Mouse (Mus musculus) mature B cell (primary cell): ENCODE measurements around the gene Tbata.

Experiments
- in situ Hi-C: fragments of 300-500 bp; cut with MboI; formaldehyde crosslinking; loops from 2 replicates; pipeline ENCODE4 v1.14.3; 2019

Tbata gene

DNA sequence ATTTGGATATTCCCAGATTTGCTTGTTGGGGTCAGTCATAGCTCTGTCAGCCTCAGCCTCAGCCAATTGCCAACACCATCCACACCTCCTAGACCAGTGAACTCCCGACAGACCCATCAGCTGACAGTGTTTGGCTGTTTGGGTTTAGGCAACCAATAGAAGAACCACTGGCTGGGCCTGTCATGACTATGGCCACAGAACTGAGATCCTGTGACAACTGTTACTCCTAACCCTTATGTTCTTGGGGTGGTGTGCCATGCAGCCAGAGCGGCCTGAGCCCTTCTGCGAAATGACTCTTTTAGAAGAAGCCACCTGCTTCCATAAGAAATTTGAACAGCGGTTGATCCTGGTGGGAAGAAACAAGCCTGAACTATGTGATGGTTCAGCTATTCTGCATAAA lies 39.4 kb downstream of the Tbata start:
- in situ Hi-C loops = no loop called here

GRCm38 (mm10) chr10:61211743-61212142 lies 40.0 kb downstream of the Tbata start:
- in situ Hi-C loops = no loop called here

DNA sequence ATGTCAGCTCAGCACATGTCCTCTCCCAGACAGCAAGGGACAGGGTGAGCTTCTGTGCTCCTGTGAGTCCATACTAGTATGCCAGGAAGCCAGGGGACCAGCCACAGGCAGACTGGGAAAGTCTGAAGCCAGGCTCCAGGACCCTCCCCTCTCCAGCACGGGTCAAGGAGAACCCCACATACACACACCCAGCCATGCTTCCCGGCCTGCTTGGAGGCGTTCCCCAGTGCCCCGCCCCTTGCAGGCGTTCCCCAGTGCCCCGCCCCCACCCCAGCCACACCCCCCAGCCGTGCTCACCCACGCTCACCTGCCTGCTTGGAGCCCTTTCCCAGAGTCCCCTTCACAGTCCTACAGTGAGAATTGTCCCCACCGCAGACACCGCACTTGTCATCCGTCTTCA lies 41.1 kb downstream of the Tbata start:
- in situ Hi-C loops = no loop called here

DNA sequence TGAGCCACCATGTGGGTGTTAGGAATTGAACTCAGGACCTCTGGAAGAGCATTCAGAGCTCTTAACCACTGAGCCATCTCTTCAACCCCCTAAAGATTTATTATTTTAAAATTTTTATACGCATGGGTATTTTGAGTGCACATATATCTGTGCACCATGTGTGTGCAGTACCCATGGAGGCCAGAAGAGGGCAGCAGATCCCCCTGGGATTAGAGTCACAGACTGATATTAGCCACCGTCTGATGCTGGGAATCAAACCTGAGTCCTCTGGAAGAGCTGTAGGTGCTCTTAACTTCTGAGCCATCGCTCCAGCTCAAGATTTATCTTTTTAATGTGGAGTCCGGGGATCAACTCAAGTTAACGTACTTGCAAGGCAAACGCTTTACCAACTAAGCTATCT lies 43.9 kb downstream of the Tbata start:
- in situ Hi-C loops = no loop called here

- in situ Hi-C loops = no loop called here
These were observed 44.4 kb downstream of the Tbata start for GRCm38 (mm10) chr10:61216163-61216562.

DNA sequence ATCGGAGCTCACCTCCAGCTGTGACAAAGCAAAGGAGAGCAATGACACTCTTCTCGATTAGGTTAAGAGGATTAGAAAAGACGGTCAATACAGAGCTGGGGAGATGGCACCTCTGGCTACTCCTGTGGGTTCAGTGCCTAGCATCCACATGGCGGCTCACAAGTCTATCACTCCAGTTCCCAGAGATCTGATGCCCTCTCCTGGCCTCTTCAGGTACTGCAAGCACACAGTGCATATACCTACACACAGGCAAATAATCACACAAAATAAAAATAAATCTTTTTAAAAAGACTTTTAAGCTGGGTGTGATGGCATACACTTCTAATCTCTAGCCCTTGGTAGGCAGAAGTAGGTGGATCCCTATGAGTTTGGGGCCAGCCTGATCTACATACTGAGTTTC lies 47.6 kb downstream of the Tbata start:
- in situ Hi-C loops = no loop called here

- in situ Hi-C loops = no loop called here
These were observed 53.9 kb downstream of the Tbata start for GRCm38 (mm10) chr10:61225694-61226093.

- in situ Hi-C loops = no loop called here
These were observed 55.1 kb downstream of the Tbata start for GRCm38 (mm10) chr10:61226784-61227396.

GRCm38 (mm10) chr10:61231756-61232155 lies 60.0 kb downstream of the Tbata start:
- in situ Hi-C loops = no loop called here

GRCm38 (mm10) chr10:61232858-61233567 lies 61.3 kb downstream of the Tbata start:
- in situ Hi-C loops = no loop called here

- in situ Hi-C loops = no loop called here
These were observed 62.6 kb downstream of the Tbata start for GRCm38 (mm10) chr10:61234319-61234718.

- in situ Hi-C loops = no loop called here
These were observed 64.0 kb downstream of the Tbata start for GRCm38 (mm10) chr10:61235677-61236267.

GRCm38 (mm10) chr10:61236683-61237390 lies 65.1 kb downstream of the Tbata start:
- in situ Hi-C loops = no loop called here

DNA sequence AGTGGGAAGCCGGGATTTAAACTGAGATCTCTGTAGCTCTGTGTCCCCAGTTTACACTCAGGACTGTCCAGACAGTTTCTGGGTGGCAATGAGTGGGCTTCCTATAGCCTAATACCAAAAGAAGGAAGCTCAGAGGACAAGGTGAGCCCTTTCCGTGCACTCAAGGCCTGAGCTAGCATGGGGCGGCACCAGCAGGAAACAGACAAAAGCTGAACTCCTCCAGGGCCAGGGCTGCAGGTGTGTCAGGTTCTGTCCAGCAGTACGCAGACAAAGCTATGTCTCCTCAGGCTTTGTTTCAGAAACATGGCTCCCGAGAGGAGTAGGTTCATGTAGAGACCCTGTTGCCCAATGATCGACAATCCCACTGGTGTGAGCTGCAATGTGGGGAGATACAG lies 65.6 kb downstream of the Tbata start:
- in situ Hi-C loops = no loop called here
